In genomic region chr4:110494371-110494770, GRCm38 (mm10) we compare ENCODE assay signal across 8 mouse cellular contexts.
DNase-seq lines count a peak whose midpoint lies in the region; ATAC-seq and TF ChIP-seq lines count a peak whose summit lies in the region.

No protein-coding gene starts in this region.

- H3K4me1 ChIP-seq in heart, postnatal 0 days (ENCODE audit: control insufficient read depth, insufficient read depth): no peaks in the 10 kb centered on the region

- H3K9ac ChIP-seq in heart, postnatal 0 days (replicated peaks; ENCODE audit: low read depth, low read length): no peak overlapping the region

- 39% methylated on average over 1 of the region's 1 CpGs for WGBS in heart, postnatal 0 days

- peak; percentile 67 for TF ChIP-seq CTCF in heart, postnatal 0 days (IDR thresholded peaks at IDR 0.05; ENCODE audit: low read depth)

- no peaks in the 10 kb centered on the region for H3K9me3 ChIP-seq in heart, postnatal 0 days (replicated peaks; ENCODE audit: control insufficient read depth, low read length)

- H3K27me3 ChIP-seq in heart, postnatal 0 days (ENCODE audit: control insufficient read depth, insufficient read depth, low read length): no peaks in the 10 kb centered on the region

- H3K4me2 ChIP-seq in heart, postnatal 0 days (ENCODE audit: low read depth, low read length): no peak overlapping the region

- no peak overlapping the region for H3K27ac ChIP-seq in heart, postnatal 0 days (ENCODE audit: low read depth)

- H3K36me3 ChIP-seq in heart, postnatal 0 days (replicated peaks; ENCODE audit: control insufficient read depth, insufficient read depth, low read length): no peaks in the 10 kb centered on the region

- no peak for DNase-seq in heart, postnatal 0 days (ENCODE audit: low spot score)
- no peak for DNase-seq in heart, adult 8-10 months (ENCODE audit: low spot score)
- DNase-seq in ovary, postnatal 36 days (ENCODE audit: low spot score): peak; percentile 5
- no peak for DNase-seq in ovary, postnatal 14 days (ENCODE audit: low spot score)
- peak; percentile 18 for DNase-seq in embryo, embryonic 11 days
- peak; percentile 5 for DNase-seq in retina, embryonic 14.5 days (ENCODE audit: low spot score)
- DNase-seq in yolk sac, embryonic 10.5 days (ENCODE audit: low spot score): no peak

- ATAC-seq in heart, postnatal 0 days (ENCODE audit: insufficient read depth, low read depth): no peak
- no peak for ATAC-seq in cerebellum, adult (ENCODE audit: insufficient number of reproducible peaks, low FRiP score, low TSS enrichment)

- TF ChIP-seq EP300 in heart, postnatal 0 days (IDR thresholded peaks at IDR 0.05; ENCODE audit: low read depth): no peak

- H3K4me3 ChIP-seq in heart, postnatal 0 days (ENCODE audit: low read depth, low read length): no peak overlapping the region

Comparison
In these comparisons a context has a peak if more than half of its experiments do, and no peak if none do; other contexts are left out.
1. DNase-seq: peak in ovary, postnatal 36 days (single experiment), embryo, embryonic 11 days (single experiment) and retina, embryonic 14.5 days (single experiment); none in heart, postnatal 0 days (single experiment), heart, adult 8-10 months (single experiment), ovary, postnatal 14 days (single experiment) and yolk sac, embryonic 10.5 days (single experiment).